Mouse (Mus musculus): ENCODE results near the gene Tada1. TPM values are rescaled to one million over a fixed set of nuclear protein-coding genes. Genes with fewer than 3 reads are reported as not detected.

Gene Tada1
- total RNA-seq, 2 experiments from 2014 or later = 11.8 TPM

DNA sequence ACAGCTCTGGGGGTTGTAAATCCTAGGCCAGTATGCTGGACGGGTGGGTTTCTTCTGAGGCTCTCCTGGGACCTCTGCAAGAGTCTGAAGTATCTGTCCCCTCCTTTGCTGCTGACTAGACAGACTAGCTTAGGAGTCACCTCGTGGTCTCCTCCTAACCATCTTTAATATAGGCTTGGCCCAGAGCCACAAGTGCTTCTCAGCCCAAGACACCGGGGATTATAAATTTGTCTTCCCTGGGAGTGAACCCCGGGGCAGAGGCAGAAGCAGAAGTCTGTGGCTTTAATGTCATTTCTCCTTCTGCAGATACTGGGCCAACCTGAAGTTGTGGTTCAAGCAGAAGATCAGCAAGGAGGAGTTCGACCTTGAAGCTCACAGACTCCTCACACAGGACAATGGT, 2.9 kb downstream of the Tada1 start:
- intact Hi-C loops (cut with DNase I) = loop anchor here (2.0 kb wide), 1 partner anchor 19 kb away; no protein-coding TSS in a partner anchor
- DNase-seq = no peak

DNA sequence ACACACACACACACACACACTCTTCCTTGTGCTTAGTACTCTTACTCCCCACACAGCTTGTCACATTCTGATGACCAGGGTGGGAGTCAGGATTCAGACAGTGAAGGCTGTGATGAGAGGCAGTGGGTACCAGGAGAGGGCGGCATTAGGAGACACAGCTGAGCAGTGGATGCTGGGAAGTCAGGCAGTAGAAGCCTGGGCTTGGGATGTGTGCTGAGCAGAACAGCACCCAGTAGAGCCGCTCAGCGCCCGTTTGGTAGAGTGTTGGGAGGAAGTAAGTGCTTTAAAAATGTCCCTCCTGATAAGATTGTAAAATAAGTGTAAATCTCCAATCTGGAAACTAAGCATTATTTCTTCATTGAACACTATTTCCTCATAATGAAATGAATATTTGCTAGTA, 3.7 kb downstream of the Tada1 start:
- no peak for DNase-seq

DNA sequence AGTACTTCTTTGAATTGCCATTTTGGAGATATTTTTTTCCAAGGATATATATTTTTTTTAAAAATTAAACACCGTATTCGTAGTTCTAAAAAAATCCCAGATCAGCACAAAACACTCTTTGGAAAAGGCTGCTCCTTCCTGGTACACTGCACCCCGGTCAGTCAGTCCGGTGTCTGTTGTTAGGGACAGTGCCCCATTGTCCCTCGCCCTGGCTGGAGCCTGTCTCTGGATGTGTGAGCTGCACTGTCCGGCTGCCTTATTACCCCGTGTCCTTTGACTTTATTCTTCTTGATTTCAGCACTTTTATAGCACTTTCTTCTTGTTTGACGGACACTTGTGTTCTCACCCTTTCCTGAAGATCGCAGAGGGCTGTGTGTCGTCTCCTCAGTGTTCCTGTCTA, 5.7 kb downstream of the Tada1 start:
- no peak for DNase-seq

More for the DNA sequence above, 3.7 kb downstream of the Tada1 start:
- intact Hi-C loops (cut with DNase I) = loop anchor here (2.0 kb wide), 1 partner anchor 18 kb away; no protein-coding TSS in a partner anchor

DNA sequence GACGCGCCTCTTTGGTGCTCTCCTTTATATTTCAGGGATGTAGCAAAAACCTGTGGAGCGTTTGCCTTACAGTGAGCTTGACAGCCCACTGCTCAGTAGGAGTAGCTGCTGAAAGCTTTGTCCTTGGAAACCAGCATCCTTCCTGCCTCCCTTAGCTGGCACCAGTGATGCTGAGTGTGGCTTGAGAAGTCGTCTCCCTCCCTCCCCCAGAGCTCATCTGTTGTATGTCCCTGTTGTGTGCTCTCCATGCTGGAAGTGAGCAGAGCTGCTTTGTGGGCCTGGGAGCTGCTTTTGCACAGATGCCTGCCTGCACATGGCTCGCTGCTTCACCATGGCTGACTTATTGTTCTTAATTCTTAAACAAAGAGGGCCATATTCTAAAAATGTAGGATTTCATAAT, 6.5 kb downstream of the Tada1 start:
- no peak for DNase-seq
- intact Hi-C loops (cut with DNase I) = no loop called here

More for the DNA sequence above, 5.7 kb downstream of the Tada1 start:
- intact Hi-C loops (cut with DNase I) = no loop called here

DNA sequence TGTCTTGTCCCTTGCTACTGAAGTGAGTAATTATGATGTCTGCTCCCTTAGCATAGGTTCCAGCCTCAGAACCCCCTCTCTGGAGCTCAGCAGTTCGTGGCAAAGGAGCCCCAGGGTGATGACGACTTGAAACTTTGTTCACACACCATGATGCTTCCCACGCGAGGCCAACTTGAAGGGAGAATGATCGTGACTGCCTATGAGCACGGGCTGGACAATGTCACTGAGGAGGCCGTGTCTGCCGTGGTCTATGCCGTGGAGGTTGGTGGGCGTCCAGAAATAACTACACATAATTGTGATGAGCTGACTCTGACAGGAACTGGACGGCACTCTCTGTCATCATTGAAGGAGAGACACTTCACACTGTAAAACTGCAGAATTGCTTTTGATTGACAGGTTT, 9.6 kb downstream of the Tada1 start:
- intact Hi-C loops (cut with DNase I) = no loop called here
- no peak for DNase-seq

DNA sequence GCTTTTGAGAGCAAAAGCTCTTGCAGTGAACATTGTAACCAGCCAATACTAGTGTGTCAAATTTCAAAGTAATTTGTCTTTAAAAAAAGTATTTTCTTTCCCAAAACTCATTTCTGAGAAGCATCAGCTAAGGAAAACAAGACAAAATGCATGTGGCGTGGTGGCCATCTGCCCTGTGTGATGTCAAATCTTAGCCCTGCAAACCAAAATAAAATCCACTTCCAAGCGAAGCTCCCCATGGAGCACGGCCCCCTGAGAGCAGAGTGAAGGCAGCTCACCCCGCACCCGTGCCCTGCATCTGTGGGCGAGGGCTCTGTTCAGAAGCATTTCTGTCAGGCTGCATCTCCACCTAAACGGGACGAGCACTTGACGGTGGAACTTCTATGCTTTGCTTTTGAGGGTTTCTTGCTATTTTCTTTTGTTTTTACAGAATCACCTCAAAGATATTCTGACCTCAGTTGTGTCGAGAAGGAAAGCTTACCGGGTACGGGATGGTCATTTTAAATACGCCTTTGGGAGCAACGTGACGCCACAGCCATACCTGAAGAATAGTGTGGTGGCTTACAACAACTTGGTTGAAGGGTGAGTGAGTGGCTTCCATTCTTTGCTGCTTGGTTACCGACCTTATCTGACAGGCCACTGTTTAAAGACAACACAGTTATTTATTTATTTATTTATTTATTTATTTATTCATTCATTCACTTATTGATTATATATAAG, 10.7 kb downstream of the Tada1 start:
- DNase-seq = no peak
- intact Hi-C loops (cut with DNase I) = no loop called here

DNA sequence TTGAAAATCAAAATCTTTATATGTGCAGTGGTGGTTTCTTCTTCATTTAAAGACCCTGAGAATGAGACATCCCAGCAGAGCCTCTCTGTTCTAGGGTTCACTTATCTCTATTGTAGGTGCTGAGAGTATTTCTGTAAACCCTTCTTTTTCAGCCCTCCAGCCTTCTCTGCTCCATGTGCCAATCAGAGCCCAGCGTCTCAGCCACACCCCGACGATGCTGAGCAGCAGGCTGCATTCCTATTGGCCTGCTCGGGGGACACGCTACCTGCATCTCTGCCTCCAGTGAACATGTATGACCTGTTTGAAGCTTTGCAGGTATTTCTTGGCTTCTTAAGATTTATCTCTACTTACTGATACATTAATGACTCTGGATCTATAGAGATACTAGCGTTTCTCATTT, 12.8 kb downstream of the Tada1 start:
- no peak for DNase-seq
- intact Hi-C loops (cut with DNase I) = no loop called here

DNA sequence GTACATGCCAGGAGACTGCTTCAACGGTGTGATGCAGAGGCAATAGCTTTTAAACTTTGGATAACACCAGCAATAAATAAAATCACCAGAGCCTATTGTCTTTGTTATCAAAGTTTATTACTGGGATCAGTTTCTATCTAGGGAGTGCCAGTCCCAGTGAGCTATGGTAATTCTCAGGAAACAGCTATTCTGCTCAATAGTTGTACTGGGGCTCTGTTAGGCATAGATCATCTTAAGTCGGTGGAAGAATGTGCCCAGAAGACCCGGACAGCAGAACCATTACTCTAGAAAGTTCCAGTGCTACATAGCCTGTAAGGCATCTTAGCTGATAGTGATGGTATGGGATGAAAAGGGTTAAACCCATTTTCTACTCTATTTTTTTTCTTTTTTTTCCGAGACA, 15.9 kb downstream of the Tada1 start:
- DNase-seq = no peak
- intact Hi-C loops (cut with DNase I) = no loop called here

DNA sequence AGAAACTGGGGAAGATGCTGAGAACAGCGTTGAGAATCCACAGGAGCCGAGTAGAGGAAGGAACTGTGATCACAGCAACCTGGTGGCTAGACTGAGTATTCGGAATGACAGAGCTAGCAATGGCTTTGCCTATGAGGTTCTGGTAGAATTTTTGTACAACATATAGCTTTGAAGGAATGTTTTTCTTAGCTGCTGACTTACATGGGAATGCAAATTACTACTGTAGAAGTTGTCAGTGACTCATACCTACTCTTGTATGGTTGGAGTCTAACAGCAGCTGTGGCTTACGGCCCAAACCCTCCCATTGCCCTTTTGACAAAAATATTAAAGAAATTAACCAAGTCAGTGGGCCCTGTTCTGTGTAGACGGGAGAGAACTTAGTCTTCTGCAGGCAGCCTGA, 16.8 kb downstream of the Tada1 start:
- no peak for DNase-seq
- intact Hi-C loops (cut with DNase I) = no loop called here

DNA sequence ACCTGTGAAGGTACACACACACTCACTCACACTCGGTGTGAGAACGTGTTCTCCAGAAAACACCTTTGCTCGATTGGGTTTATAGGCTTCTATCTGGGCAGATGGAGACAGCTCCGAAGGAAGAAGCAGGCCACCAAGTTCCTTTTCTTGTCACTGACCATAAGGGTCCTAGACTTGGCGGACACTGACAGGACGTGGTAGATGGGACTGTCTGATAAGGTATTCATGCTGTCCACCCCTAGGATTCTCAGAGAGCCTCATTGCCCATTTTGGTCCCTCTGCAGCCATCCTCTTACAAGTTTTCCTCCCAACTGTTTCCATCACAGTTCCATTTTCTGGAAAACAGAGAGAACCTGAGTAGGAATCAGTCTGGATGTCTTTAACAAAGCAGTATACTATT, 17.5 kb downstream of the Tada1 start:
- DNase-seq = no peak
- intact Hi-C loops (cut with DNase I) = no loop called here

DNA sequence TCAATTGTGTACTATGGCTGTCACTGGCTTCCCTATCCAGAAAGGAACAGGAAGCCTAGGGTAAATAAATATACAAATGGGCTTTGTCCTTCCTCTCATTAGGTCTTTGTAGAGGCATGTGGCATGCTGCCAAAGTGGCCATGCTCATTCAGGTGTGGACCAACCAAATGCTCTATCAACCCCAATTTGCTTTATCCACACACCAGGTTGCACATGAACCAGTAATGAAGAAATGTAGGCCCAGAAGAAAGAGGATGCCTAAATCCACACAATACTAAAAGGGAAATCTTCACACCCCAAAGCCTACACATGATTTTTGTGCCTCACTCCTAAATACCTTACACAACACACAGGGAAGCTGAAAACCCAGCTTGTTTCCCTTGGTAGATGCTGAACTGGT, 22.6 kb downstream of the Tada1 start:
- intact Hi-C loops (cut with DNase I) = loop anchor here (2.0 kb wide), 1 partner anchor 19 kb away; no protein-coding TSS in a partner anchor
- no peak for DNase-seq

DNA sequence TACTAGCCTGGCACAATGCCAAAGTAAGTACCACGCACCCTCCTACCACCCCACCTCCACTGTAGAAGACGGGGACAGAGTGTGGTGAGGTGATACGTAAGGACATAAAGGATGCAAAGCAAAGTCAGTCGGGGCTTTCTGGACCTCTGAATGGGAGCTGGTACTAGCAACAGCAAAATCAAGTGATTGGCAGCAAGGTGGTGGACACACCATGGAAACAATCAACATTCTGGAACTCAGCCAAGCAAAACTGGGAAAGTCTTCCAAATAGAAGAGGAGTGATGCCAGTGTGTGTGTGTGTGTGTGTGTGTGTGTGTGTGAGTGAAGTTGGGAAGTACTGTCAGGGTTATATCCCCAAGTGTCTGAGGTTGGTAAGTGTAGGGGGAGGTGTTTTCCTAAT, 23.1 kb downstream of the Tada1 start:
- DNase-seq = peak in 1 of 2 experiments; percentile 41
- intact Hi-C loops (cut with DNase I) = no loop called here

DNA sequence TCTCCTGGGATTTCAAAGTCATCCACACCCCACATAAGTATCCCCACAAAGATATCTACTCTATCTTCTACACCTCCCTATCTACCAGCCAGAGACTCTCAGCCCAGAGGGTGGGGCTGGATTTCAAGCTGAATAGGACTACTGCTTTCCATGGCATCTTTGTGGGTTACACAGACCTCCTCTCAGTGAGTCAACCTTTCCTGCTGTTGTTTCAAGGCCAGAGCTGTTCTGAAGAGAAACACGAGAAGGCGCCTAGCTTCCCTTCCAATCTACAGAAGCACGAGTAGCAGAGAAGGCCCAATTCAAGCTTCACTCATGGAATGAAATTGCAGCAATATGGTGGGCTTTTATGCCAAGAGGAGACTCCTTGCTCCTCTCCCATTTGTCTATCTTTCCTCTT, 24.9 kb downstream of the Tada1 start:
- no peak for DNase-seq
- intact Hi-C loops (cut with DNase I) = no loop called here

DNA sequence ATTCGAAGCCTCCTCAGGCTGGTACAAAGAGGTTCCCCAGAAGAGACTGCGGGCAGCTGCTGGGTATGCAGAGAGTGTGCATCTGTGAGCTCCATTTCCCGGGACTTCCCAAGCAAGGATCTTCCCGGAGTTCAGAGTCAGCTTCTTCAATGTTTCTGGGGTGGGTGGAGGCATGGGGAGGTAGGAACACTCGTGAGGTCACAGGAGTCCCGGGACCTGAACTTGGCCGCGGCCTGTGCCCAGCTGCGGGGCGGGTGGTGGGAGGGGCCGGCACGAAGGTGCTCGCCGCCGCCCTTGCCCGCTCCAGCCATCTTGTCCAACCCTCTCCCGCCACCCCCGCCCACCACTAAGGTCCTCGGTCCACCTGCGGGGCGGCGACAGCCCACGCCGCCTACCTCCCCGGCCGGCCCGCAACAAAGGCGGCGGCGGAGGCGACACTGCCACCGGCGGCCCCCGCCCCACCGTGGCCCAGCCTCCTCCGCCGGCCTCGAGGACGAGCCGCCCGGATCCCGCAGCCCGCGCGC, 30.3 kb downstream of the Tada1 start:
- intact Hi-C loops (cut with DNase I) = no loop called here
- DNase-seq = peak in 1 of 2 experiments; percentile 16

DNA sequence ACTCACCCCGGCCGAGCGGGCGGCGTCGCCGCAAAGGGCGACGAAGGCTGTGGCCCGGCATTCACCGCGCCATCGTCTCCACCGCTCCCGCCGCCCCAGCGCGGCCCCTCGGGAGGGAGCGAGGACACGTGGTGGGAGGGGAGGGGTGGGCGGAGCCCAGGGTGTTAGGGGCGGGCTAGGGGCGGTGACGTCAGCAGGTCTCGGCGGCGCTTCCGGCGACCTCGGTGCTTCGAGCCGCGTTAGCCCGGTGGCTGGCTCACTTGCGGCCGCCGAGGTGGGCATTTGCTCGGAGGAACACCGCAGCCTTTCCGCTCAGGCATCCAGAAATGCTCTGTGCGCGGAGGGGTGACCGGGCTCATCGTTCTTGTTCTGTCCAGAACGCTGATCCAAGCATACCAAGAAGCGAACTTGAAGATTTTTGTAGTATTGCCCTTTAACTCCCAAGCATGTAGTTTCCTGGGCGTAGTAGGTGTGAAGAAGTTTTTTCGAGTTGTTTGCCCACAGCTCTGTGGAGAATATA, 30.9 kb downstream of the Tada1 start, which contains the start of gene Pogk:
Pogk (minus strand) TSS at position 163 of the 520 bp plus-strand sequence.
- intact Hi-C loops (cut with DNase I) = no loop called here
- peak; percentile 83 to 85 for DNase-seq

DNA sequence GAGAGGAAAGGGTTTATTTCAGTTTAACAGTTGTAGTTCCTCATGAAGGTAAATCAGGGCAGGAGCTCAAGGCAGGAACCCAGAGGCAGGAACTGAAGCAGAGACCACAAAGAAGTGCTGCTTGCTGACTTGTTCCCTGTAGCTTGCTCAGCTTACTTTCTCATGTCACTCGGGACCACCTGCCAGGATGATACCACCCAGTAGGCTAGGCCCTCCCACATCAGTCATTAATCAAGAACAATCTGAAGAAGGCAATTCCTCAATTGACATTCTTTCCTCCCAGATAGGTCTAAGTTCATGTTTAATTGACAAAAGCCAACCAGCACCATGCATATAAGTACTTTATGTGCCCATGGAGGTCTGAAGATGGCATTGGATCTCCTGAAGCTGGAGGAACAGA, 32.6 kb downstream of the Tada1 start:
- DNase-seq = no peak

DNA sequence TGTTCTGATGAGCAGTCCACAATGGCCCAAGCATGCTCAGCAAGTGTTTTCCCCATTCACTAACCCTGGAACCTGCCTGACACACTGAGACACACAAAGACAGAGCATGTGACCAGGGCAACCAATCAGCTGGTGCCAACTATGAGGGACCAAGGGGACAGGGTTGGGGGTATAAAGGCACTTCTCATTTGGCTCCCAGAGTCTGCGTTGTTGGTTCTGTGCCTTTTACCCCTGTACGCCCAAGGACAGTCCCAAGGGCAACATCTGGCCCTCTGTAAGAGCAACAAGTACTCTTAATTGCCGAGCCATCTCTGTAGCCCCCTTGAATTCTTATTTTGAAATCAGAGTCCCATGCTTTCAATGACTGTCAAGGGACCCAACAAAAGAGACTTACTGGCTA, 33.4 kb downstream of the Tada1 start:
- no peak for DNase-seq
- intact Hi-C loops (cut with DNase I) = no loop called here

More for the DNA sequence above, 32.6 kb downstream of the Tada1 start:
- intact Hi-C loops (cut with DNase I) = no loop called here

DNA sequence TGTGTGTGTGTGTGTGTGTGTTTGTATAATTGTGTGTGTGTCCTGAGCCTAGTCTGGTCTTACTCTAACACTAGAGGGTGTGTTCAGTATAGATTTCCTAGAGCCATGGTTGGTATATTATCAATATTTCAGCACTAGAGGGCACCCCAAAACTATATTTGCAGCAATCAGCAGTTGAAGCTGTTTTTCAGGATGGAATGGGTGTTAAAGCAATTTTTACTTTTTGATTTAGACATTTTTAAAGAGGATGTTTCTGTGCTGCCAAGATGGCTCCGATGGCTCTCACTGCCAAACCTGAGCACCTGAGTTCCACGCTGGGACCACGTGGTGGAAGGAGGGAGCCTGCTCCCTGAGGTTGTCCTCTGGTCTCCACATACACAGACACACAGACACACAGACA, 50.2 kb downstream of the Tada1 start:
- intact Hi-C loops (cut with DNase I) = no loop called here
- DNase-seq = no peak

DNA sequence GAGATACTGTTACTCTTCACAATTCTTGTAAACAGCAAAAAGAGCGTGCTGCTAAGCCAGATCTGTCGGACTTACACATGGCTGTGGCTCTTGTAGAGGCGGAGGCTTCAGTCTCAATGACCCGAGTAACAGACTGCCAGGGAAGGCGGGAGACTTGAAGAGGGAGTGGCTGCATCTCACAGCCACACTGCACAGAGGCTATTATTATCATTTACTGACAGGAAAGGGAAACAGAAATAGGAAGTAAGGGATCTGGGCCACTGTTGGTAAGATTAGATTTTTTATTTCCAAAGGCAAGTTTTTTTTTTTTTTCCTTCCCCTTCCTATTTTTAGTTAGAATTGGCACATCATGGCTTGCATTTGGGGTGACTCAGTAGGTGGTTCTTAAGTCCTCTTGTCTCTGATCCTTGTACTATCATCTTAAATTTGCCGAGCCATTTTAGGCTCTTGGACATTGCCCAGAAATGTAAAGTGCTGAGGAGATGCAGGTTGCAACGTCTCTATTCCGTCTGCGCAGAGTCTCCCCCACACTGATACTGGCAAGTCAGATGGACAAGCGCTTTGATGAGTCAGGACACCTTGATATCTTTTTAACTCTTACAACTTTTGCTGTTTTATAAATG, 51.0 kb downstream of the Tada1 start:
- intact Hi-C loops (cut with DNase I) = loop anchor here (10.0 kb wide), 2 partner anchors 295 to 785 kb away; no protein-coding TSS in a partner anchor
- DNase-seq = peak in 1 of 2 experiments; percentile 39

DNA sequence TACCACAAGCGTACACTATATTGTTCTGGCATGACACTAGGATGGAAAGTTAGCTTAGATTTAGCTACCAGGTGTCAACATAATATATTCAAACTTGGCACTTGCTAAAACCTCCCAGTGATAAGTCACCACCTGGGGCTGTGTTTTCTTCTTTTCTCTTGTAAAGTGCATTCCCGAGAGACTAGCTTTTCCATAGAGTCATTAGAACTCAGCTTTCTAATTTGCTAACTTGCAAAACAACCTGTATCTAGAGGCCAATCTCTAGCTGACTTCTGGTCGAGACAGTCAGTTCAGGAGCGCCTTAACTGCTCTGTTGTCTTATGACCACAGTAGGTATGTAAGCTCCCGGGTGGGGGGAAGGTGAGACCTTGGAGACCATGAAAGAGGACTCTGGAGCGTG, 60.5 kb downstream of the Tada1 start:
- intact Hi-C loops (cut with DNase I) = loop anchor here (10.0 kb wide), 2 partner anchors 285 to 775 kb away; no protein-coding TSS in a partner anchor

DNA sequence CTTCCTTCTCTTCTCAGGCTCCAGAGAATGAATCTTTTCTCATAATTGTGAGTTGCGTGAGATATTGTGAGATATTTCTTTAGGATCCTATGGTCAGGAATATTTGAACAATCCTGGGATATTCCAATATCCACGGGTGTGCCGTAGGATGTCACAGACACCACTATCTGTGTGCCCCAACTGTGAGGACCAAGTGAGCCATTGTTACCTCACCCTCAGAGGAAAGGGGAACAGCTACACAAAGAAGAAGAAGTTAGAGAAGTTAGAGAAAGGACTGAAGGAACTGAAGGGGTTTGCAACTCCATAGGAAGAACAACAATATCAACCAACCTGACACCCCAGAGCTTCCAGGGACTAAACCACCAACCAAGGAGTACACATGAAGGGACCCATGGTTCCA, 63.1 kb downstream of the Tada1 start:
- intact Hi-C loops (cut with DNase I) = no loop called here

More for the DNA sequence above, 60.5 kb downstream of the Tada1 start:
- DNase-seq = no peak

More for the DNA sequence above, 63.1 kb downstream of the Tada1 start:
- no peak for DNase-seq

Measured in heart, postnatal 14 days (tissue).